ENCODE assay signal across 7 mouse cellular contexts in the genomic region with DNA sequence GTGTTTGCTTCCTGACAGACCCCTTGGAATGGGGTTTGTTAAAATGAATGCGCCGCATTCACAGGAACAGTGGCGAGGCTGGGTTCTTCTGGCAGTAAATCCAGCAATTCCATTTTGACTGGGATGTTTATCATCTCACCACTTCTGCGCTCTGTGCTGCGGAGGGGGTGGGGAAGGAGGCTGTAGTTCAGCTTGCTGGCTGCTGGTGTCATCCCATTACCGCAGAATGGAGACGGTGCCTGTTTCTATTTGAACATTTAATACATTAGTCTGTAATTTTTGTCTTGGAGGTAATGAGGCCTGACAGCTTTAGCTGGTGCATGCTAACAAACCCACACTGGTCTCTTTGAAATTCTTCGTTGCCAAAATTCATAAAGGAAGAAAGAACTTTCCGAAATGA.
DNase-seq lines count a peak whose midpoint lies in the region; ATAC-seq and TF ChIP-seq lines count a peak whose summit lies in the region.

No protein-coding gene starts in this region.

- no peak for ATAC-seq in lung, postnatal 0 days
- no peak for ATAC-seq in CD4-positive, CD25-positive, alpha-beta regulatory T cell, adult 4 months

- peak; percentile 43 for DNase-seq in lung, postnatal 0 days (ENCODE audit: low spot score)
- no peak for DNase-seq in lung, postnatal 14 days
- peak; percentile 13 for DNase-seq in hindbrain, embryonic 10.5 days (ENCODE audit: low spot score)
- DNase-seq in left cerebral cortex, adult 11 months (ENCODE audit: low spot score), result peak; percentile 28
- DNase-seq in ovary, postnatal 14 days (ENCODE audit: low spot score), result peak; percentile 2

- no peak overlapping the region for H3K9ac ChIP-seq in lung, postnatal 0 days (replicated peaks; ENCODE audit: low read depth)

- no peak for TF ChIP-seq EP300 in lung, postnatal 0 days (IDR thresholded peaks at IDR 0.05)

- WGBS in lung, postnatal 0 days, result 32% methylated on average over 9 of the region's 9 CpGs
- 59% methylated on average over 9 of the region's 9 CpGs for WGBS in hindbrain, embryonic 10.5 days

- H3K4me1 ChIP-seq in lung, postnatal 0 days (ENCODE audit: insufficient read depth, low read depth, low read length), result no peaks in the 10 kb centered on the region
- no peaks in the 10 kb centered on the region; the same call in 1 of the 2 replicates for H3K4me1 ChIP-seq in cortical plate, adult 2 months (ENCODE audit: control insufficient read depth, insufficient read depth, low read length)
- 0 out of 2 replicates have a peak, but pooled peaks cover 3% of the 10 kb centered on the region for H3K4me1 ChIP-seq in hindbrain, embryonic 10.5 days (replicated peaks)

- H3K27ac ChIP-seq in lung, postnatal 0 days (ENCODE audit: low read length), result no peak overlapping the region
- H3K27ac ChIP-seq in cortical plate, adult 2 months (ENCODE audit: insufficient read depth, low read length), result no peak overlapping the region
- H3K27ac ChIP-seq in hindbrain, embryonic 10.5 days, result no peak overlapping the region

- H3K4me3 ChIP-seq in lung, postnatal 0 days (ENCODE audit: low read depth, low read length), result no peak overlapping the region
- H3K4me3 ChIP-seq in cortical plate, adult 2 months (ENCODE audit: insufficient read depth, low read length), result no peak overlapping the region
- no peak overlapping the region for H3K4me3 ChIP-seq in hindbrain, embryonic 10.5 days

- H3K27me3 ChIP-seq in lung, postnatal 0 days (replicated peaks; ENCODE audit: insufficient read depth, low read length), result no peaks in the 10 kb centered on the region
- no peaks in the 10 kb centered on the region for H3K27me3 ChIP-seq in hindbrain, embryonic 10.5 days (ENCODE audit: insufficient read depth, poor library complexity, severe bottlenecking)

- TF ChIP-seq CTCF in lung, postnatal 0 days (IDR thresholded peaks at IDR 0.05), result peak; percentile 54
- TF ChIP-seq CTCF in cortical plate, adult 2 months (IDR thresholded peaks at IDR 0.05; ENCODE audit: extremely low read depth, insufficient read depth, low read length), result peak; percentile 71

- no peaks in the 10 kb centered on the region for H3K36me3 ChIP-seq in lung, postnatal 0 days (ENCODE audit: insufficient read depth, low read length)
- no peaks in the 10 kb centered on the region for H3K36me3 ChIP-seq in hindbrain, embryonic 10.5 days

- H3K4me2 ChIP-seq in lung, postnatal 0 days (replicated peaks; ENCODE audit: low read depth, low read length), result no peak overlapping the region

- no peak for TF ChIP-seq POLR2A in cortical plate, adult 2 months (IDR thresholded peaks at IDR 0.05; ENCODE audit: extremely low read depth, insufficient read depth, low read length)

- H3K9me3 ChIP-seq in lung, postnatal 0 days (ENCODE audit: low read length), result no peaks in the 10 kb centered on the region
- H3K9me3 ChIP-seq in hindbrain, embryonic 10.5 days, result no peaks in the 10 kb centered on the region
